Mouse (Mus musculus): Measurements from ENCODE around the gene Mrpl20. TPM values are rescaled to one million over a fixed set of nuclear protein-coding genes. Genes with fewer than 3 reads are reported as not detected.

The Mrpl20 gene
- polyA plus RNA-seq, 1 experiment = 262 TPM

DNA sequence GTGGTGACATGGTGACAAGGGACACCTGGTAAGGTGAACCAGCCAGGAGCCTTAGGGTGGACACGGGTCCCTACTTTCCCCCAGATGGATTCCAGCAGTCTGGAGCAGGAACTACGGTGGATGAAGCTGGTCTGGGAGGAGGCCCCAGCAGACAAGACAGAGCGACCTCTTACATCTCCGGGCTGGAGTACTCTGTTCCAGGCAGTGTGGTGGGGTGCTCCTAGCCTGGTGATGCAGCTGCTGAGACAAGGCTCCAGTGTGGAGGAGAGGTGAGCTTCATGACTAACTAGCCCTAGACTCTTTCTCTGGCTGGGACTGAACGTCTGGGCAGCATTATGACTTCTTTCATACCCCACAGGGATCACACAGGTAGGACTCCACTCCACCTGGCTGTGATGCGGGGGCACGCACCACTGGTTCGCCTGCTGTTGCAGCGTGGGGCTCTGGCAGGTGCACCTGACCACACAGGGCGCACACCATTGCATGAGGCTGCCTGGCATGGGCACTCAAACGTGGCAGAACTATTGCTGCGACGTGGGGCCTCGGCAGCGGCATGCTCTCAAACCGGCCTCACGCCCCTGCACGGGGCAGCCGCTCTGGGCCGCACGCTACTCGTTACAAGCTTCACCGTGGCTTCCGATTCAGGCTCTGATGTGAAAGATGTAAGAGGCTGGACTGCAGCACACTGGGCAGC, 11.3 kb upstream of the Mrpl20 start:
- Histone ChIP-seq H3K4me3 (ENCODE audit: insufficient read depth, poor library complexity, severe bottlenecking) (no peak overlapping the region), H3K79me3 (ENCODE audit: low read depth) (no peaks in the 10 kb centered on the region), H3K36me3 (ENCODE audit: control insufficient read depth, insufficient read depth) (no peaks in the 10 kb centered on the region), H3K27me3 (ENCODE audit: control insufficient read depth, insufficient read depth, insufficient read length) (peaks cover 20% of the 10 kb centered on the region), H3K79me2 (ENCODE audit: control insufficient read depth, insufficient read depth) (no peaks in the 10 kb centered on the region), H3ac (ENCODE audit: control insufficient read depth, insufficient read length, low read depth) (no peak overlapping the region)
- TF ChIP-seq CEBPB (IDR thresholded peaks at IDR 0.05; ENCODE audit: low read depth) (no peak), MYOD1 (IDR thresholded peaks at IDR 0.05; ENCODE audit: control insufficient read depth, insufficient read length, low read depth) (no peak), MAX (IDR thresholded peaks at IDR 0.05) (no peak), USF1 (IDR thresholded peaks at IDR 0.05; ENCODE audit: low read depth) (no peak), CTCF (IDR thresholded peaks at IDR 0.05; ENCODE audit: control insufficient read depth, insufficient read depth, insufficient read length) (no peak), FOSL1 (IDR thresholded peaks at IDR 0.05; ENCODE audit: insufficient read depth, low read length, poor library complexity, severe bottlenecking) (no peak), MYOG (IDR thresholded peaks at IDR 0.05; ENCODE audit: control insufficient read depth, extremely low read depth, insufficient read length) (no peak)

DNA sequence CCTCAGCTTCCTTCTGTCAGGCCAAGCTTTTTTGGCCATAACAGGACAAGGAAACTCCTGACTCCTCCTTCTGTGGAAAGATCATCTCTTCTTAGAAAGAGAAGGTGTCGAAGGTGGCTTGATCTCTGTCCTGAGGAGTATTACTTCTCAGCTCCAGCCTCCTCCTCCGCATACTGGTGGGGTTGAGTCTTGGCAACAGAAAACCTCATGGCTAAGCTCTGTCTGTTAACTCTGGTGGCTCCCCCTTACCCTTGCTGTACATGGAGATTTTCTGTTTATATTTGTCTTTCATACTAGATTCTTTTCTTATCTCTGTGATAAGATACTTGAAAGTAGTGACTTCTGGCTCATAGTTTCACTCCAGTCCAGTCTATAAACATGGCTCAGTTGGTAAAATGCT, 8.9 kb upstream of the Mrpl20 start:
- TF ChIP-seq USF1 (IDR thresholded peaks at IDR 0.05; ENCODE audit: low read depth) (no peak), MAX (IDR thresholded peaks at IDR 0.05) (no peak), CTCF (IDR thresholded peaks at IDR 0.05; ENCODE audit: control insufficient read depth, insufficient read depth, insufficient read length) (no peak), FOSL1 (IDR thresholded peaks at IDR 0.05; ENCODE audit: insufficient read depth, low read length, poor library complexity, severe bottlenecking) (no peak), CEBPB (IDR thresholded peaks at IDR 0.05; ENCODE audit: low read depth) (no peak), MYOD1 (IDR thresholded peaks at IDR 0.05; ENCODE audit: control insufficient read depth, insufficient read length, low read depth) (no peak), MYOG (IDR thresholded peaks at IDR 0.05; ENCODE audit: control insufficient read depth, extremely low read depth, insufficient read length) (no peak)
- H3K79me3 ChIP-seq (ENCODE audit: low read depth) = no peaks in the 10 kb centered on the region
- H3K27me3 ChIP-seq (ENCODE audit: control insufficient read depth, insufficient read depth, insufficient read length) = peaks cover 20% of the 10 kb centered on the region
- no peak overlapping the region for H3ac ChIP-seq (ENCODE audit: control insufficient read depth, insufficient read length, low read depth)
- H3K36me3 ChIP-seq (ENCODE audit: control insufficient read depth, insufficient read depth) = no peaks in the 10 kb centered on the region
- H3K79me2 ChIP-seq (ENCODE audit: control insufficient read depth, insufficient read depth) = no peaks in the 10 kb centered on the region
- H3K4me3 ChIP-seq (ENCODE audit: insufficient read depth, poor library complexity, severe bottlenecking) = no peak overlapping the region

GRCm38 (mm10) chr4:155802075-155802474, 603 bp upstream of the Mrpl20 start:
- no peak overlapping the region for H3ac ChIP-seq (ENCODE audit: control insufficient read depth, insufficient read length, low read depth)
- peaks cover 38% of the 10 kb centered on the region for H3K79me2 ChIP-seq (ENCODE audit: control insufficient read depth, insufficient read depth)
- H3K79me3 ChIP-seq (ENCODE audit: low read depth) = peaks cover 31% of the 10 kb centered on the region
- H3K4me3 ChIP-seq (ENCODE audit: insufficient read depth, poor library complexity, severe bottlenecking) = no peak overlapping the region
- peaks cover 16% of the 10 kb centered on the region for H3K36me3 ChIP-seq (ENCODE audit: control insufficient read depth, insufficient read depth)
- TF ChIP-seq USF1 (IDR thresholded peaks at IDR 0.05; ENCODE audit: low read depth) (no peak), MAX (IDR thresholded peaks at IDR 0.05) (no peak), MYOD1 (IDR thresholded peaks at IDR 0.05; ENCODE audit: control insufficient read depth, insufficient read length, low read depth) (no peak), CTCF (IDR thresholded peaks at IDR 0.05; ENCODE audit: control insufficient read depth, insufficient read depth, insufficient read length) (no peak), FOSL1 (IDR thresholded peaks at IDR 0.05; ENCODE audit: insufficient read depth, low read length, poor library complexity, severe bottlenecking) (no peak), MYOG (IDR thresholded peaks at IDR 0.05; ENCODE audit: control insufficient read depth, extremely low read depth, insufficient read length) (no peak), CEBPB (IDR thresholded peaks at IDR 0.05; ENCODE audit: low read depth) (no peak)
- H3K27me3 ChIP-seq (ENCODE audit: control insufficient read depth, insufficient read depth, insufficient read length) = no peaks in the 10 kb centered on the region

- TF ChIP-seq MAX (IDR thresholded peaks at IDR 0.05) (peak; percentile 60), USF1 (IDR thresholded peaks at IDR 0.05; ENCODE audit: low read depth) (no peak), MYOD1 (IDR thresholded peaks at IDR 0.05; ENCODE audit: control insufficient read depth, insufficient read length, low read depth) (no peak), MYOG (IDR thresholded peaks at IDR 0.05; ENCODE audit: control insufficient read depth, extremely low read depth, insufficient read length) (no peak), CEBPB (IDR thresholded peaks at IDR 0.05; ENCODE audit: low read depth) (no peak), FOSL1 (IDR thresholded peaks at IDR 0.05; ENCODE audit: insufficient read depth, low read length, poor library complexity, severe bottlenecking) (no peak)
- H3ac ChIP-seq (ENCODE audit: control insufficient read depth, insufficient read length, low read depth) = peak overlapping the region; percentile 98
- H3K4me3 ChIP-seq (ENCODE audit: insufficient read depth, poor library complexity, severe bottlenecking) = peak overlapping the region; percentile 89
Observed at GRCm38 (mm10) chr4:155803340-155804041, 813 bp downstream of the Mrpl20 start.

DNA sequence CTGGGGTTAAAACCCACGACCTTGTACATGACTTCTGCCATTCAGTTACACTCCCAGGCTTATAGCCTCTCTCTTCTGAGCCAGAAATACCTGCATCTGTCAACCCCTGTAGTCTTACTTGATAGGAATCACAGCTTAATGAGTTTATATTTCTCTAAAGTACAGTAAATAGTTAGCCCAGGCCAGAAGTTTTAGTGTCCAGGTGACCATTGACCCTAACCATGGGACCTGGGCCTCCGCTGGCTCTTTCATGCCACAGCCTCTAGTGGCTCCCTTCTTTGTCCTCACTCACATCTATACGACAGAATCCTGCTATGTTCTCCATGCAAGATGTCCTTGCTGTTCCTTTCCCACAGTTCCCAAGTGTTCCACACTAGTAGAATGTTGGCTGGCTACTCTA, 5.2 kb downstream of the Mrpl20 start:
- no peak overlapping the region for H3K4me3 ChIP-seq (ENCODE audit: insufficient read depth, poor library complexity, severe bottlenecking)
- peaks cover 67% of the 10 kb centered on the region for H3K79me2 ChIP-seq (ENCODE audit: control insufficient read depth, insufficient read depth)
- TF ChIP-seq MAX (IDR thresholded peaks at IDR 0.05) (no peak), MYOD1 (IDR thresholded peaks at IDR 0.05; ENCODE audit: control insufficient read depth, insufficient read length, low read depth) (no peak), USF1 (IDR thresholded peaks at IDR 0.05; ENCODE audit: low read depth) (no peak), FOSL1 (IDR thresholded peaks at IDR 0.05; ENCODE audit: insufficient read depth, low read length, poor library complexity, severe bottlenecking) (no peak), MYOG (IDR thresholded peaks at IDR 0.05; ENCODE audit: control insufficient read depth, extremely low read depth, insufficient read length) (no peak), CTCF (IDR thresholded peaks at IDR 0.05; ENCODE audit: control insufficient read depth, insufficient read depth, insufficient read length) (no peak), CEBPB (IDR thresholded peaks at IDR 0.05; ENCODE audit: low read depth) (no peak)
- peaks cover 55% of the 10 kb centered on the region for H3K36me3 ChIP-seq (ENCODE audit: control insufficient read depth, insufficient read depth)
- no peak overlapping the region for H3ac ChIP-seq (ENCODE audit: control insufficient read depth, insufficient read length, low read depth)
- peaks cover 36% of the 10 kb centered on the region for H3K79me3 ChIP-seq (ENCODE audit: low read depth)
- no peaks in the 10 kb centered on the region for H3K27me3 ChIP-seq (ENCODE audit: control insufficient read depth, insufficient read depth, insufficient read length)

More at GRCm38 (mm10) chr4:155803340-155804041, 813 bp downstream of the Mrpl20 start:
- Histone ChIP-seq H3K36me3 (ENCODE audit: control insufficient read depth, insufficient read depth) (peaks cover 26% of the 10 kb centered on the region), H3K79me2 (ENCODE audit: control insufficient read depth, insufficient read depth) (peaks cover 50% of the 10 kb centered on the region), H3K27me3 (ENCODE audit: control insufficient read depth, insufficient read depth, insufficient read length) (no peaks in the 10 kb centered on the region), H3K79me3 (ENCODE audit: low read depth) (peaks cover 33% of the 10 kb centered on the region)

All from C2C12 (cell line).